Mouse (Mus musculus) liver, embryonic 11.5 days (tissue): ENCODE data around the gene Hexim1. TPM values are rescaled to one million over a fixed set of nuclear protein-coding genes. Genes with fewer than 3 reads are reported as not detected.

Source experiments
- ATAC-seq: fragments of 200-750 bp; cut with Nextera tagmentation; replicated peaks from 2 replicates; pipeline ENCODE4 v1.8.0; 2017; ENCODE audit warnings: moderate number of reproducible peaks, mild to moderate bottlenecking, moderate TSS enrichment, moderate library complexity; ENCODE audit not compliant: low FRiP score
- DNase-seq: peaks from one replicate; pipeline ENCODE4 v3.0.0-alpha.2; 2017; ENCODE audit warnings: low spot score
- H3K27ac ChIP-seq: fragments of 300-500 bp; sonication (generic); 2 replicates; pipeline ENCODE4 v1.5.1; 2014; ENCODE audit warnings: mild to moderate bottlenecking, low read depth, low read length, control low read depth
- H3K27me3 ChIP-seq: fragments of 300-500 bp; sonication (generic); replicated peaks from 2 replicates; pipeline ENCODE4 v1.6.1; 2014; ENCODE audit warnings: low read length, mixed read lengths; ENCODE audit not compliant: control insufficient read depth, insufficient read depth
- H3K36me3 ChIP-seq: fragments of 300-500 bp; sonication (generic); 2 replicates; pipeline ENCODE4 v1.6.1; 2014; ENCODE audit warnings: mild to moderate bottlenecking, low read length, moderate library complexity, mixed read lengths; ENCODE audit not compliant: control insufficient read depth, insufficient read depth
- H3K4me1 ChIP-seq: fragments of 300-500 bp; sonication (generic); replicated peaks from 2 replicates; pipeline ENCODE4 v1.6.1; 2014; ENCODE audit warnings: low read length, mixed read lengths; ENCODE audit not compliant: control insufficient read depth, insufficient read depth
- H3K4me2 ChIP-seq: fragments of 300-500 bp; sonication (generic); 2 replicates; pipeline ENCODE4 v1.6.1; 2014; ENCODE audit warnings: mild to moderate bottlenecking, control low read depth, moderate library complexity
- H3K4me3 ChIP-seq: fragments of 300-500 bp; sonication (generic); 2 replicates; pipeline ENCODE4 v1.5.1; 2014; ENCODE audit warnings: low read depth, low read length, control low read depth
- H3K9ac ChIP-seq: fragments of 300-500 bp; sonication (generic); 2 replicates; pipeline ENCODE4 v1.6.1; 2014; ENCODE audit warnings: low read depth, low read length, control low read depth
- H3K9me3 ChIP-seq: fragments of 300-500 bp; sonication (generic); 2 replicates; pipeline ENCODE4 v1.6.1; 2016; ENCODE audit warnings: low read length, inconsistent platforms, mixed read lengths; ENCODE audit not compliant: control insufficient read depth
- WGBS: fragments of 180-500 bp; shearing (Covaris S2); extraction: QIAGEN DNeasy Blood & Tissue Kit; methylation state at CpG from one replicate; pipeline ENCODE4 v1.1.7; 2014; 5-methylcytosine and 5-hydroxymethylcytosine counted together
- polyA plus RNA-seq: library from polyadenylated mRNA; unstranded; fragments of >200 nt; fragmentation: Nextera tagmentation; extraction: Ambion mirVana; gene quantifications from 2 replicates; pipeline ENCODE4 v1.2.1, GENCODE M21; 2014

Gene Hexim1
- polyA plus RNA-seq, 1 experiment from 2014 or later: 6.1 TPM

- ATAC-seq (no peak), DNase-seq (peak; percentile 70)
- Histone ChIP-seq H3K27ac (peak overlapping the region; percentile 86; the same call in 1 of the 2 replicates), H3K4me2 (peak overlapping the region; percentile 99), H3K27me3 (no peaks in the 10 kb centered on the region), H3K4me3 (peak overlapping the region; percentile 75), H3K9ac (peak overlapping the region; percentile 80), H3K4me1 (peaks cover 18% of the 10 kb centered on the region), H3K9me3 (no peaks in the 10 kb centered on the region), H3K36me3 (no peaks in the 10 kb centered on the region)
- WGBS: 0% methylated on average over 38 of the region's 38 CpGs
Measured at GRCm38 (mm10) chr11:103117591-103118009, 1.6 kb downstream of the Hexim1 start.

GRCm38 (mm10) chr11:103118866-103119265 lies 2.8 kb downstream of the Hexim1 start:
- Histone ChIP-seq H3K9me3 (no peaks in the 10 kb centered on the region), H3K27me3 (no peaks in the 10 kb centered on the region), H3K4me2 (peak overlapping the region; percentile 99), H3K4me3 (peak overlapping the region; percentile 75), H3K36me3 (no peaks in the 10 kb centered on the region), H3K4me1 (peaks cover 18% of the 10 kb centered on the region), H3K9ac (no peak overlapping the region), H3K27ac (no peak overlapping the region)
- DNase-seq: no peak
- ATAC-seq: no peak
- 89% methylated on average over 2 of the region's 2 CpGs for WGBS

- ATAC-seq (no peak), DNase-seq (no peak)
- H3K4me1 ChIP-seq: peaks cover 18% of the 10 kb centered on the region
- 61% methylated on average over 5 of the region's 5 CpGs for WGBS
- no peaks in the 10 kb centered on the region for H3K27me3 ChIP-seq
- H3K27ac ChIP-seq: no peak overlapping the region
- H3K9me3 ChIP-seq: no peaks in the 10 kb centered on the region
- no peak overlapping the region for H3K4me3 ChIP-seq
- no peak overlapping the region for H3K4me2 ChIP-seq
- H3K36me3 ChIP-seq: no peaks in the 10 kb centered on the region
- H3K9ac ChIP-seq: no peak overlapping the region
Measured at GRCm38 (mm10) chr11:103119609-103120008, 3.6 kb downstream of the Hexim1 start.

GRCm38 (mm10) chr11:103120315-103120714 lies 4.3 kb downstream of the Hexim1 start:
- no peak for DNase-seq
- Histone ChIP-seq H3K36me3 (no peaks in the 10 kb centered on the region), H3K4me3 (no peak overlapping the region), H3K9me3 (no peaks in the 10 kb centered on the region), H3K9ac (no peak overlapping the region), H3K4me2 (no peak overlapping the region), H3K27me3 (no peaks in the 10 kb centered on the region), H3K4me1 (peaks cover 18% of the 10 kb centered on the region), H3K27ac (no peak overlapping the region)
- 71% methylated on average over 5 of the region's 5 CpGs for WGBS
- ATAC-seq: no peak

- no peaks in the 10 kb centered on the region for H3K27me3 ChIP-seq
- H3K9me3 ChIP-seq: no peaks in the 10 kb centered on the region
- H3K4me2 ChIP-seq: peak within 1 kb of the TSS; percentile 73
- peak within 1 kb of the TSS; percentile 91 for H3K27ac ChIP-seq
- ATAC-seq (peak; percentile 8), DNase-seq (peak; percentile 72)
- H3K4me3 ChIP-seq: peak within 1 kb of the TSS; percentile 83
- no peaks in the 10 kb centered on the region for H3K36me3 ChIP-seq
- H3K4me1 ChIP-seq: peaks cover 50% of the 10 kb centered on the region
- H3K9ac ChIP-seq: peak within 1 kb of the TSS; percentile 81
- WGBS: 1% methylated on average over 39 of the region's 39 CpGs
Measured at GRCm38 (mm10) chr11:103131701-103132575, 15.9 kb downstream of the Hexim1 start, which contains the start of gene Hexim2. Gene Hexim2 (plus strand): TSS chr11:103132429.

GRCm38 (mm10) chr11:103132576-103133455 lies 16.8 kb downstream of the Hexim1 start:
- under 1% methylated on average over 58 of the region's 58 CpGs for WGBS
- H3K4me3 ChIP-seq: peak overlapping the region; percentile 83
- no peaks in the 10 kb centered on the region for H3K27me3 ChIP-seq
- peaks cover 54% of the 10 kb centered on the region for H3K4me1 ChIP-seq
- H3K9me3 ChIP-seq: no peaks in the 10 kb centered on the region
- DNase-seq (peak; percentile 100), ATAC-seq (peak; percentile 86)
- no peaks in the 10 kb centered on the region for H3K36me3 ChIP-seq
- peak overlapping the region; percentile 91 for H3K27ac ChIP-seq
- peak overlapping the region; percentile 73 for H3K4me2 ChIP-seq
- H3K9ac ChIP-seq: peak overlapping the region; percentile 81

GRCm38 (mm10) chr11:103133456-103134185 lies 17.6 kb downstream of the Hexim1 start:
- DNase-seq: no peak
- Histone ChIP-seq H3K4me3 (peak overlapping the region; percentile 47), H3K9me3 (no peaks in the 10 kb centered on the region), H3K4me2 (peak overlapping the region; percentile 73), H3K9ac (peak overlapping the region; percentile 79), H3K36me3 (peaks cover 6% of the 10 kb centered on the region), H3K4me1 (peaks cover 54% of the 10 kb centered on the region), H3K27ac (peak overlapping the region; percentile 91), H3K27me3 (no peaks in the 10 kb centered on the region)
- no peak for ATAC-seq
- WGBS: 45% methylated on average over 6 of the region's 6 CpGs

GRCm38 (mm10) chr11:103134221-103134620 lies 18.2 kb downstream of the Hexim1 start:
- ATAC-seq: no peak
- Histone ChIP-seq H3K4me3 (peak overlapping the region; percentile 47), H3K4me2 (peak overlapping the region; percentile 73), H3K27me3 (no peaks in the 10 kb centered on the region), H3K9me3 (no peaks in the 10 kb centered on the region), H3K27ac (peak overlapping the region; percentile 91), H3K36me3 (peaks cover 8% of the 10 kb centered on the region), H3K9ac (peak overlapping the region; percentile 79), H3K4me1 (peaks cover 54% of the 10 kb centered on the region)
- WGBS: 66% methylated on average over 3 of the region's 3 CpGs
- DNase-seq: no peak
